Mouse (Mus musculus) lung, adult 2 months (tissue): Measurements from ENCODE around the gene 4930412O13Rik.

Experiments used
- CTCF ChIP-seq: fragments of 200-500 bp; IDR thresholded peaks from 2 replicates; pipeline ENCODE4 v1.5.1; 2011; ENCODE audit warnings: mild to moderate bottlenecking, low read length, control low read depth; ENCODE audit not compliant: insufficient read depth
- POLR2A ChIP-seq: fragments of 200-500 bp; IDR thresholded peaks from 2 replicates; pipeline ENCODE4 v1.6.1; 2011; ENCODE audit warnings: low read depth, mild to moderate bottlenecking, control low read depth, low read length, borderline replicate concordance; ENCODE audit errors: extremely low read depth

GRCm38 (mm10) chr2:9896097-9896770 lies 15.2 kb downstream of the 4930412O13Rik start:
- TF ChIP-seq POLR2A (no peak), CTCF (no peak)
